13 mouse cellular contexts compared by ENCODE assay signal in the genomic region with DNA sequence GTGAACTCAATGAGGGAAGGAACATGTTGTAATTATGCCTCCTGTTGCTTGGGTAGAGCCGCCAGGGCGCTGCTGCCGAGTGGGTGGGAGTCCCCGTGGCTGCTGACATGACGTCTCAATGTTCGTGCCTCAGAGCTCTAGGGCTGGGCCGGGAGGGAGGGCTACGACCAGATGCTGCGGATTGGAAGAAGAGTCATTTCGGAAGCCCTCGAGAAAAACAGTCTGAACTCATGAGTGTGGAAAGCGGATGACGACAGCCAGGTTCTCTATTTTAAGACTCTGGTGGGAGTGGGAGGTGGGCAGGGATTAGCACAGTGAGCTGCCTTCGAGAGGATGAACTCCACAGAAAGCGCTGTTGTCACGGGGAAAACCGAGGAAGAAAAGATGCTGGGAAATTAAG. TPM values are rescaled to one million over a fixed set of nuclear protein-coding genes. Genes with fewer than 3 reads are reported as not detected.
DNase-seq lines count a peak whose midpoint lies in the region; ATAC-seq and TF ChIP-seq lines count a peak whose summit lies in the region.
"Had no signal": no experiment of that assay in that cellular context is flagged by ENCODE, and none has a peak within 500 bp of the region (broad histone marks: within the 10 kb centered on the region; RNA-seq: fewer than 3 reads in every experiment).

No protein-coding gene starts in this region.

- no peak for TF ChIP-seq CTCF in cortical plate, adult 2 months (IDR thresholded peaks at IDR 0.05; ENCODE audit: extremely low read depth, insufficient read depth, low read length)
- no peak for TF ChIP-seq CTCF in layer of hippocampus, adult 2 months (conservative IDR thresholded peaks at IDR 0.05)

- 0 out of 2 replicates have a peak overlapping the region, but pooled peaks have one; percentile 22 for H3K9ac ChIP-seq in heart, embryonic 12.5 days
- H3K9ac ChIP-seq: liver, embryonic 13.5 days; neural tube, embryonic 15.5 days had no signal

- no peaks in the 10 kb centered on the region for H3K36me3 ChIP-seq in heart, embryonic 12.5 days
- H3K36me3 ChIP-seq: liver, embryonic 13.5 days; neural tube, embryonic 15.5 days had no signal

- H3K27ac ChIP-seq in heart, embryonic 12.5 days (ENCODE audit: poor library complexity, severe bottlenecking) = no peak overlapping the region
- H3K27ac ChIP-seq in cortical plate, adult 2 months (ENCODE audit: insufficient read depth, low read length) = 0 out of 2 replicates have a peak overlapping the region, but pooled peaks have one; percentile 8
- peak overlapping the region; percentile 78 for H3K27ac ChIP-seq in layer of hippocampus, adult 2 months
- H3K27ac ChIP-seq: forebrain, embryonic 10.5 days; liver, embryonic 13.5 days; neural tube, embryonic 15.5 days had no signal

- no peaks in the 10 kb centered on the region for H3K27me3 ChIP-seq in heart, embryonic 12.5 days (replicated peaks)
- H3K27me3 ChIP-seq: liver, embryonic 13.5 days; neural tube, embryonic 15.5 days had no signal

- H3K9me3 ChIP-seq in heart, embryonic 12.5 days (replicated peaks) = no peaks in the 10 kb centered on the region
- H3K9me3 ChIP-seq: forebrain, embryonic 10.5 days; liver, embryonic 13.5 days; neural tube, embryonic 15.5 days had no signal

- ATAC-seq in heart, embryonic 12.5 days (ENCODE audit: insufficient number of reproducible peaks, low FRiP score) = no peak

- H3K4me3 ChIP-seq in heart, embryonic 12.5 days = no peak overlapping the region
- no peak overlapping the region for H3K4me3 ChIP-seq in cortical plate, adult 2 months (ENCODE audit: insufficient read depth, low read length)
- no peak overlapping the region for H3K4me3 ChIP-seq in layer of hippocampus, adult 2 months
- H3K4me3 ChIP-seq: forebrain, embryonic 10.5 days; liver, embryonic 13.5 days; neural tube, embryonic 15.5 days had no signal

- H3K4me1 ChIP-seq in heart, embryonic 12.5 days (replicated peaks) = peaks cover 43% of the 10 kb centered on the region
- H3K4me1 ChIP-seq in cortical plate, adult 2 months (ENCODE audit: control insufficient read depth, insufficient read depth, low read length) = peaks cover 2% of the 10 kb centered on the region; the same call in 1 of the 2 replicates

- WGBS in heart, embryonic 12.5 days = 38% methylated on average over 17 of the region's 17 CpGs

- 0 out of 2 replicates have a peak, but pooled peaks have one; percentile 30 for TF ChIP-seq POLR2A in cortical plate, adult 2 months (IDR thresholded peaks at IDR 0.05; ENCODE audit: extremely low read depth, insufficient read depth, low read length)

- peak overlapping the region; percentile 42 for H3K4me2 ChIP-seq in heart, embryonic 12.5 days
- H3K4me2 ChIP-seq: liver, embryonic 13.5 days; neural tube, embryonic 15.5 days had no signal

- DNase-seq in heart, adult 8-10 months (ENCODE audit: low spot score) = no peak
- DNase-seq in layer of hippocampus, adult 2 months (ENCODE audit: low spot score in 2 of 2) = peak; percentile 51 to 69
- peak; percentile 85 for DNase-seq in right cerebral cortex, adult 18-20 months
- DNase-seq in embryo, embryonic 9.5 days (ENCODE audit: extremely low spot score) = no peak
- DNase-seq in gastrocnemius, adult 18-20 months (ENCODE audit: low spot score) = no peak
- no peak for DNase-seq in gastrocnemius, adult 8-10 months (ENCODE audit: low spot score in 2 of 2)
- DNase-seq: cerebellum, postnatal 25 days; kidney, postnatal 36 days; liver, embryonic 13.5 days had no signal

RNA-seq across cellular contexts. Expression of a gene that starts 56.9 kb away (rescaled TPM):
- 37.9 and 42.3 TPM in 2 replicates for polyA plus RNA-seq in heart, embryonic 12.5 days (2016; fragmentation: Nextera tagmentation; extraction: Ambion mirVana)
- total RNA-seq in heart, adult 8-10 months (2022) = 10 to 100 TPM; 35.9 to 38.7 (median 37.9) TPM
- polyA plus RNA-seq in cortical plate, adult 2 months (2012; rRNA removed) = 31.8 and 32.4 TPM in 2 replicates
- total RNA-seq in layer of hippocampus, adult 2 months (2021) = 100 to 1,000 TPM; 106 to 111 TPM
- total RNA-seq in gastrocnemius, adult 18-20 months (2021) = 10 to 100 TPM; 23.5 to 25.4 TPM
- total RNA-seq in gastrocnemius, adult 8-10 months (2022) = 10 to 100 TPM; 22.0 to 26.9 (median 22.7) TPM

RNA-seq across cellular contexts. Expression of a gene that starts 57.7 kb away (rescaled TPM):
- polyA plus RNA-seq in heart, embryonic 12.5 days (2016; fragmentation: Nextera tagmentation; extraction: Ambion mirVana) = 28.4 and 29.3 TPM in 2 replicates
- total RNA-seq in heart, adult 8-10 months (2022) = 10 to 100 TPM; 16.3 to 19.9 (median 17.9) TPM
- polyA plus RNA-seq in cortical plate, adult 2 months (2012; rRNA removed) = 23.5 and 26.4 TPM in 2 replicates
- total RNA-seq in layer of hippocampus, adult 2 months (2021) = 10 to 100 TPM; 18.3 to 21.9 TPM
- total RNA-seq in gastrocnemius, adult 18-20 months (2021) = 10 to 100 TPM; 10.0 to 11.1 TPM
- total RNA-seq in gastrocnemius, adult 8-10 months (2022) = 1 to 10 TPM; 7.6 to 9.3 (median 9.0) TPM

Comparison
In these comparisons a context has a peak if more than half of its experiments do, and no peak if none do; other contexts are left out.
1. DNase-seq: peak in layer of hippocampus, adult 2 months (2 of 2) and right cerebral cortex, adult 18-20 months (single experiment); none in heart, adult 8-10 months (single experiment), embryo, embryonic 9.5 days (single experiment), gastrocnemius, adult 18-20 months (single experiment) and gastrocnemius, adult 8-10 months (0 of 2).